Mouse (Mus musculus): ENCODE results near the gene Slc4a4.
"Not testable (repeated sequence)": the region's sequence is repeated elsewhere in the genome, so short reads cannot be mapped to it uniquely, and the experiment has no call there.

The Slc4a4 gene

DNA sequence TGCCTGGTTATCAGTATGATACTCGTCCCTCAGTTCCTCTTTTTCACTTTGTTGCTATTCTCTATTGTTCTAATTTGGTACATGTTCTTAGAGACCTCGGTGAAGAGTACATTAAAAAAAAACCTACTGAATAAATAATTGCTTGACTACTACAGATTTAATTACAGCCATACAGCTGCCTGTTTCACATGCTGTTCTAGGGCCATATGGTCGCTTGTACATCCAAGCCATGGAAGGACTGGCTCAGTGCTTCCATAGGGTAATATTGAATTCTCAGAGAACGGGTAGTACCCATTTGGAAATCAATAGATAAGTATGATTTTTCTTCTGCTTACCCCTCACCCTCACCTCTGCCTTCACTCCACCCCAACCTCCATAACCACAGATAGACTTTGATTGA lies 215.9 kb downstream of the Slc4a4 start:
- ChIA-PET POLR2A (interaction anchor here in 1 of 4 experiments (0.7 kb wide), 1 partner anchor 153 kb away, joined by 3 read pairs; no protein-coding TSS in a partner anchor), CTCF (interaction anchor here in 1 of 4 experiments (0.9 kb wide), 1 partner anchor 1487 kb away, joined by 3 read pairs; no protein-coding TSS in a partner anchor)

DNA sequence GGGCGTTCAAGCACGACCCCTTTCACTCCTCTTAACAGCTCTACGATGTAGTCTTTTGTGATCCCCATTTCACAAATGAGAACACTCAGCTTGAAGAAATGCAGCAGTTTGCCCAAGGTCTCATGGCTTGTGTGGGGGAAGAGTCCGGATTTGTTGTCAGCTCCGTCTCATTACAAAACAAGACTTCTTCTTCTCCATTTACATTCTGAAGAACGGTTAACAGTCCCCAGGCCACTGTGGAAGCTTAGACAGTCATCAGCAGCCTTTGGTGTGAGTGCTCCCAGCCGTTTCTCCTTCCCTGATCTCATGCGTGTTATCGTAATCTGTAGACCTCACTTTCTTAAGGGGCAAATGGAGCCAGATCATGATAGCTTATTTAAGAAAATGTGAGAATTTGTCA lies 218.7 kb downstream of the Slc4a4 start:
- CTCF ChIA-PET = no interaction called here
- POLR2A ChIA-PET = no interaction called here

DNA sequence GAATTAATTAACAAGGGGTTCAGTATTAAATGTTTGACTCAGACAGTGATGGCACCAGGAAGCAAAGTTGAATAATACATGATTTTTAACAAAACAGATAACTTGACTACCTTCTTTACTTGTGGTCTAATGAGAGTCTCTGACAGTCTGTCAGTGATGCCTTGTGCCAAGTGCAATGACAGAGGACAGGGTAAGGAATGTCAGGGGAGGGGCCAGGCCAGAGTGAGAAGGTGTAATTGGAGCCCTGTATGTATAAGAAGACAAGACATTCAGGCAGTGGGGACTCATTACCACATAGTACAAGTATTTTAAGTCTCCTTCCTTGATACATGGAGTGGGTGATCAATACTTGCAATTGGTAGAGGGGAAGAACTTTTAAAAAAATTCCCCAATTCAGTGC lies 219.6 kb downstream of the Slc4a4 start:
- CTCF ChIA-PET = no interaction called here
- POLR2A ChIA-PET = no interaction called here

DNA sequence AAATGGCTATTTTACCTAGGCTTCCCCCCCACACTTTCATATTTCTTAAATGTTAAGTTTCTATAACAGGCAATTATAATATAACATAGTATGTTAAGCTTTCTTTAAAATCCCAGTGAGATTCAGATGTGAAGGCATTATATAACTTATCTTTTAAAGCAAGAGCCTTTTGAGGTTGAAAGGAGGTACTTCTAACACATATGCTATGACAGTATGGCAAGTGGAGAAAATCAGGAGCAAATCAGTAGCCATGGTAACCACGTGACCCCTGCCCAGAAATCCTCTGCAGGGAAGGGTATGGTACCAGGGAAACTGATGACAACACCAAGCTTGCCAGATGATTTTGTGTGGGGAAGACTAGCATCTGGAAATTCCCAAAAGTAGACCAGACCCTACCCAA lies 222.2 kb downstream of the Slc4a4 start:
- CTCF ChIA-PET = no interaction called here
- POLR2A ChIA-PET = no interaction called here

DNA sequence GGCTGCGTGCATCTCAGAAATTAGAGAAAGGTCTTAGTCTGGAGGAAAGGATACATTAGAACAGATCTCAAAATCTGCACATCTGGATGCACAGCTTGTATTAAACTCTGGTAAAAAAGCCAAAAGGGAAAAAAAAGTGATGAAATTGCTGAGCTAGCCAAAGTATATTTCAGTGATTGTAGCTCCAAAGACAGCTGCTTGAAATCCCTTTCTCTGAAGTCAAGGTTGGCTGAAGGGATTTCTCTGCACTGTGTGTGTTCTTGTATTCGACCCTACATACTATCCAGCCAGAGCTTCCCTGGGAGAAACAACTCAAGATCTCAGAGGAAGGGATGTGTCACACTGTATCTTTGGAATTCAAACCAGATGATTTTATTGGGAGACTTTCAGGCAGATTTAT lies 223.2 kb downstream of the Slc4a4 start:
- CTCF ChIA-PET = no interaction called here
- POLR2A ChIA-PET = no interaction called here

DNA sequence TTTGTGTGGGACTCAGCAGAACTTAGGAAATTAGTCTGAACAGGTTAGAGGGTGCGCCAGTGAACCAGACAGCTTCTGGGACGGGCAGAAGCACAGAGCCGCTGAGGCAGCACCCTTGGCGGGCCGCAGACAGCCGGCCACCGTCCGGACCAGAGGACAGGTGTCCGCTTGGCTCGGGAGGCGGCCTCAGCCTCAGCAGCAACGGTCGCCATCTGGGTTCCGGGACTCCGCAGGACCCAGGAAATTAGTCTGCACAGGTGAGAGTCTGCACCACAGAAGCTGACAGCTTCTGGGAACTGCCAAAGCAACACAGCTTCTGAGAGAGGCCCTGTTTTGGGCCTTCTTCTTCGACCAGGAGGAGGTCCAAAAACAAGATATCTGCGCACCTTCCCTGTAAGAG lies 225.4 kb downstream of the Slc4a4 start:
- POLR2A ChIA-PET, CTCF ChIA-PET: not testable (repeated sequence)

DNA sequence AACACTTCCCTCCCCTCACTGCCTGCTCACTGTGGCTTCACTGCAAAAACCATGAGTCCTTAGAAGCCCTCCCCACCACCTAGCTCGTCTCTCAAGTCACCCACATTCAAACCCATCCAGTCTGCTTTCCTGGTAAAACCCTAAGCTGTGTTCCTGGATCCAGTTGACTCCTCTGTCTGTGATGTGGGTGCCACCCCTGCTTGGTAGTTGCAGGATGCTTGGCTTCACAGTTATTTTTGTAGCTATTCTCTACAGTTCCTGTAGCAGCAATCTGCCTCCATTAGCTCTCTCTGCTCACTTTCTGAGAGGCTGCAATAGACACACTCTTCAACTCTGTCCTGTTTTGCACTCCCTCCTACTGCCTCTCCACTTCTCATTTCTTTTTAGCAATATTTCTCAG lies 234.3 kb downstream of the Slc4a4 start:
- CTCF ChIA-PET = no interaction called here

DNA sequence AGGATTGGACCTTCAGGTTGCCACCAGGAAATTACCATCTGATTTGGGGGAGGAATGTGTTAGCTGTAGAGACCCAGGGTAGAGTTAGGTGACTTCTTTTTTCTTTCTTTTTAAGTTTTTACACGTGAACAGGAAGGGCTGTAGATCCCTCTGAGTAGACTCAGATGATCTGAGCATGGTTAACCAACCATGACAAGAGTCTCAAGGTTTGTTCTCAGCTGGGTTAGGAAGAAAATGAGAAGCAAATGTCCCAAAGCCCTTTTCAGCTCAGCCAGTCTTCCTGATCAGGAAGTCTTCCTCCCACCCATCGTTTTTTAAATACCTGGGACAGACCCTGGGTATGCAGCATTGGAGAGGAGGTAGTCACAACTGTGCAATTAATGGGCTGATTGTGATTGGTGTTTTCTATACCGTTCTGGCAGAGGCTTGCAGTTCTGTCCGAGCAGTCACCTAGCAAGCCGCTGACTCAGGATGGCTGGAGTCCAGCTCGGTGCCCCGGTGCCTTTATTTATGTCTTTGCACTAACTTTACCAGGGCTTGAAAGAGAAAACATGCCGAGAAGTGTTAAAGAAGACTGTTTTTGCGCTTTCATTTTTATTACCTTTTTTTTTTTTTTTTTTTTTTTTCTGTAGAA lies 236.8 kb downstream of the Slc4a4 start:
- ChIA-PET CTCF (no interaction called here), POLR2A (interaction anchor here in 1 of 4 experiments (0.6 kb wide), 1 partner anchor 15 kb away, joined by 3 read pairs; no protein-coding TSS in a partner anchor)

More for the DNA sequence above, 234.3 kb downstream of the Slc4a4 start:
- POLR2A ChIA-PET = no interaction called here

DNA sequence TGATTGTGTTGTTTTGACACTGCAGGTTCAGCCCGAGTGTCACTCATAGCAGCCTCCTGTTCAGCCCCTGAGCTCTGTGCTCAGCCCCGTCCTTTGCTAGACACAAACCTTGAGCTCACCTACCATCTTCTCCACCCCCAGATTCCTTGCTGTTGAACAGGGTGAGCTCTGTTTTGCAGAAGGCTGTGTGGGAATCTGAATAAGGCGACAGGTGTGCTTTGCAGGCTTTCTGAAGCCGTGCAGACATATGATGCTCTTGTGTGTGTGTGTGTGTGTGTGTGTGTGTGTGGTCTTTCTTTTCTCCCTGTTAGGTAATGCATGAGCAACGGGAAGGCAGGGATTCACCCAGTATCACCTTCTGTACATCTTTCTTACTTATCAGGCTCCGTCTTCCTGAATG lies 241.6 kb downstream of the Slc4a4 start:
- ChIA-PET CTCF (no interaction called here), POLR2A (no interaction called here)

DNA sequence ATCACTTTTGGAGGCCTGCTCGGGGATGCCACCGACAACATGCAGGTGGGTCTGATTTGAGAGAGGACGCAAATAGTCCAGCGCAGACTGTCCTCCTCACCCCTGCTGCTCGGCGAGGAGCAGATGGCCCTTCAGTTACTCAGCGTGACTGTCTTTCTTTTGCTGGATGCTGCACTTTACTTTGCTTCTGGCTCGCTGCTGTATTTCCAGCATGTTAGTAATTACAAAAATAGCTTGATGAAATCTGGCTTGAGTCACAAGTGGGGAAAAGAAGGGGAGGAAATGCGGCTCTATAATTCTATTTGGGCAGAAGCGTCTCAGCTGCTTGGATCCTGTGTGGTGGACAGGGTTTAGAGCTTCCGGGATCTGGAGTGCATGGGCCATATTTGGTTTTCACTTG lies 249.2 kb downstream of the Slc4a4 start:
- POLR2A ChIA-PET = no interaction called here
- CTCF ChIA-PET = no interaction called here

DNA sequence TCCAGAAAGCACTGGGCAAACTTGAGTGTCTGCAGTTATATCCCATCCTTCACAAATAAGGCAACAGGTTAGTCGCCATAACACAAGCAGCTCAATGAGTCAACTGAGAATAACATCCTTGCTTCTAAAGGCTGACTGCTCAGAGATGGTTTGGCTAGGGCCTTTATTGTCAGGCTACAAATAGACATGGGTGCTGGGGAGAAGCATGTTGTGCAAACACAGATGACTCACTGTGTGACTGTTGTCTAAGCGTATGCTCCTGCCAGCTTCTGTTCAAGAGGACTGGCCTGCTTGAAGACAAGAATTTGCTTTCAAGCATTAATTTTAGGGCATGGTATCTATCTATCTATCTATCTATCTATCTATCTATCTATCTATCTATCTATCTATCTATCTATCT lies 253.5 kb downstream of the Slc4a4 start:
- ChIA-PET POLR2A (no interaction called here), CTCF (no interaction called here)

DNA sequence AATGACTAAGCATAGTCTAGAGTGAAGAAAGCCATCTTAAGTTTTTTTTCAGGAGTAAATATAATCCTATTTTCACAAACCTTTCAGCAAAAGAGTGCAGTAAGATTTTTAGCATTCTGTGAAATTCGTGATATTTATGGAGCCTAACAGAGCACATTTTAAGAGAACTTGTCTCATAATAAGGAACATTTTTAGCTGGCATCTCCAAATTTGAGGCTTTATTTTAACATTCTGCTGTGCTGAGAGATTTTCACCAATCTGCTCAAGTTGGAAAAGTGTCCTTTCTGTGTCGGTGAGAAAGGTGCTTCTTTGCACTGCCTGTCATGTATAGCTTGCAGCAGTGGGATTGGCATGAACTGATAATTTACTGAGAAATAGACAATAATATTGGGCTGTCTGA lies 255.1 kb downstream of the Slc4a4 start:
- CTCF ChIA-PET = no interaction called here
- POLR2A ChIA-PET = interaction anchor here in 1 of 4 experiments (0.6 kb wide), 1 partner anchor 722 kb away, joined by 5 read pairs; no protein-coding TSS in a partner anchor

DNA sequence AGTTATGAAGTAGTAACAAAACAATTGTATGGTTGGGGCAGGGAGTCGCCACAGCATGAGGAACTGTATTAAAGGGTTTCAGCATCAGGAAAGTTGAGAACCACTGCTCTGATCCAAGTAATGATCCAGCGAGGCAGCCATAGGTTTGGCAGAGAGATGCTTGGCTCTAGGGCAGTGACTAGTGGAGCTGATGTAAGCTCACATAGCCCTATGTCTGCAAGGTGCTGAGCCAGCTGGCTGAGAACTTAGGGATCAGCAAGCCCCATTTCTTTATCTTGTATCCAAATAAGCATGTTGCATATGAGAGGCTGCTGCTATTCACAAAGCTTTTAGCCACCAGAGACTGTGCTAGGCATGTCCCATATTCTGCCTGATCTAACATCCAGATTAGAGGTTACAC lies 259.7 kb downstream of the Slc4a4 start:
- ChIA-PET POLR2A (no interaction called here), CTCF (no interaction called here)

DNA sequence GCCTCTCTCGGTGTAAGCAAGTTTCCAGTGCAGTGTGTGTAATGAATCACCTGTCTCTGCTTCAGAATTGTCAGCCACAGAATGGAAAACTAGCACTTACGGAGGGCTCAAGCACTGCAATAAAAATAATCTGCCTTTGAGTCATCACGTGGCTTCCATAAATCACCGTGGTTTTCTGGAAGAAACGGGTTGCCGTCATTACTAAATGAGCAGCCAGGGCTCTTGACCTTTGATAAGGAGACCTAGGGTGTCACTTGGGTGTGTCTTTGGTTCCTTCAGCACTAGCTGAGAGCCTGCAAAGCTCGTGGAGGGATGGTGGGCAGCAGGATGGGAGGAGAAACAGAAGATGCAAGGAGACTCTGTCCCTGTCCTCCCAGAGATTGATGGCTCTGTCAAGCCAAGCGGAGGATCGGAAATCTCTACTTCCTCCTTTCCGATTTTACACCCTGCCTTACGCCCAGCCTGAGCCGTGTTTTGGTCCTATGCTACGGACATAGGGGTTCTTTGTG lies 260.7 kb downstream of the Slc4a4 start:
- ChIA-PET POLR2A (interaction anchor here in 1 of 4 experiments (0.6 kb wide), 1 partner anchor 219 kb away, joined by 3 read pairs; no protein-coding TSS in a partner anchor), CTCF (no interaction called here)

DNA sequence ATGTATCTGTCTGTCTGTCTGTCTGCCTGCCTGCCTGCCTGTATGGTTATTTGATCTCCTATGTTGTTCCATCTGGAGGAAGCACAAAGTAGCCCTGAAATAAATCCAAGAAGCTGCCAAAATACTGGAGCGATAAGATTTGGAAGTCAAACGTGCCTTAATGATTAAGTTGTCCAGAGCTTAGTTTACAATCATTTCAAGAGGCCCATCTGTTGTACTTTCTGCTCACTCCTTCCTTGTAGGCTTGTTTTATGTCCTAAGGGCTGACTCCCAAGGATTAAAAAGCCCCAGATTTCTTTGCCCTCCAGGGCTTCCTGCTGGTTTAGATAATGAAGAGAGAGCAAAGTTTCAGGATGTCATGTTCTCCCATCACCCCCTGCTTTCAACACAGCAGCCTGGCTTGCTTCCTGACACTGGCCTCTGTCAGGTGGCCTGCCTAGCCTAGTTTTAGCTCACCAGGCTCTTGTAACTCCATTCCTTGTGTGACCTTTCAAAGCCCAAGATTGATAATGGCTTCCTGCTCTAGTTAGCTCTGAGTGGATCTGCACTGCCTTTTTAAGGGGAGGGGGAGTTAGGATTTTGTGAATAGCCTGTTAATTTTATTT lies 262.9 kb downstream of the Slc4a4 start:
- ChIA-PET CTCF (interaction anchor here in 1 of 4 experiments (0.6 kb wide), 1 partner anchor 166 kb away, joined by 6 read pairs; no protein-coding TSS in a partner anchor), POLR2A (no interaction called here)

DNA sequence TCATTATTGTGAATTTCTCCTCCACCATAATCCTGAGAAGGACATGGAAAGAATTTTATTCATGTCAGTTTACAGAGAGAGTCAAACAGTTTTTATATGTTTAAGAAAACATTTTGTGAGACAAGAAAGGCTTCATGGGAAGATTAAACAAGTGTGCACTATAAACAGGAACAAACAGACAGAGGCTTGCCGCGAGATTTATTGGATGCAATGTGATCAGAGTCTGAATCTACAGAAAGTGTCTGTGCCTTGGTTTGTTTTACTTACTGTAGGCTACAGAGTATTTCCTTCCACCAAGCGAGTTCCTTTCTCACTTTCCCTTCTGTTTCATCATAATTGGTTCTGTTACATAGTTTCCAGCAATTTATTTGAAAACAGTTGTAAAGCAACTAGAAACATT lies 264.5 kb downstream of the Slc4a4 start:
- ChIA-PET CTCF (no interaction called here), POLR2A (no interaction called here)

DNA sequence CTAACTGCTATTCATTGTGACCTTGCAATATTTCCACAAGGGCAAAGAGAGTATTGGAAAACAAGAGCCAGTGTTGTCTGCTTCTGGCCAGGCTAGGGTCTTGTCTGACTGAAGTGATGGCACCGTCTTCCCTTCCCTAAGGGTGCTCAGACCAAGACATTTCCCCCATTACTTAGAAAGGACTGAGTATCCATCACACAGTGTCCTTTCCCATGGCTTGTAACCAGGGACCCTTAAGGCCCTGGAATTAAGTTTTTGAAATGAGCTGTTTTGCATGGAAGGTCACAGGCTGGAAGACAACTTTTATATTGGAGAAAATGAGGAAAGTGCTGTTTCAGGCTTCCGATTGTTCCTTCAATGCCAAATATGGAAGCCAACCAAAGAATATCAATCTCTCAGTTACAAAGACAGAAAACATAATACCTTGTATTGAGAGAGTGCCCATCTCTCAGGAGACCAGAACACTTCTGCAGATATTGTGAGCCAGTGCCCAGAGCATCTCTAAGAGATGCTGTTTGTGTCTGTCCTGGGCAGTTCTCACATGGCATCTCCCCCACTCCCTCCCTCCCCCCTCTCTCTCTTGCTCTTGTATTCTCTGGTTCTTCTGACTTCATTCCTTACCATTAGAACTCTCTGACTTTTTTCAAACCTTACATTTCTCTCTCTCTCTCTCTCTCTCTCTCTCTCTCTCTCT lies 284.6 kb downstream of the Slc4a4 start:
- POLR2A ChIA-PET = no interaction called here

DNA sequence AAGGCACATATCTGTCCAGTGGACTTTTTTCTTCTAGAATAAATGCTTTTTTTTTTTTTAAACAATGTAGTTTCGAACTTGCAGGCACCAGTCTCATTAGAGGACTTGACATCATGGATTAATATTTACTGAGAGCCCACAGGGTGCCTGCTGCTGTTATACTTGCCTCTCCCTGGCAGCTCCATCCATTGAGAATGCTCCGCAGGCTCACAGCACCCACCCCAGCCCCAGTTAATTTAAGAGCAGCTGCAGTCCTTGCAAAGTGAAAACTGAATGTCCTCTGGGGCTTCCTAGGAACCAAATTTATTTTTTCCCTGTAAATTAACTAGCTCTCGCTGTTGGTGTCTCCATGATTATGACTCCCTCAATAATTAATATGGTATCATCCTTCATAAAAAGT lies 303.4 kb downstream of the Slc4a4 start:
- ChIA-PET CTCF (no interaction called here), POLR2A (no interaction called here)

More for the DNA sequence above, 284.6 kb downstream of the Slc4a4 start:
- CTCF ChIA-PET = no interaction called here

DNA sequence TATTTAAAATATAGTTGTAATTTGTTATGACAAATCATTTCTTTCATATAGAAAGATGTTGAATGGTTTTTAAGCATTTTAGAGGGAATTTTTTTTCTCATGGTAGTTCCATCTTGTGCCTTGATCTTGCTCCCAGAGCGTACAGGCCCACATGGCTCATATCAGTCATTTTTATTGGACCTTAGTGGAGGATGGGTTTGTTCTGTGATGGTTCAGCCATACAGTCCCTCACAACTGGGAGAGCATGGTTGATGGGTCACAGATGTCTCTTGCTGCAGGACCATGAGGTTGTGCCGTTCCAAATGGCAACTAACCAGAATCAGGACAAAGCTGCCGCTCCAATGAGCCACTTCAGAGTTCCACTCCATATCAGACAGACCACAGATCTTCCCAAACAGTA lies 308.0 kb downstream of the Slc4a4 start:
- ChIA-PET POLR2A (no interaction called here), CTCF (interaction anchor here in 1 of 4 experiments (1.1 kb wide), 1 partner anchor 286 kb away, joined by 3 read pairs; no protein-coding TSS in a partner anchor)

DNA sequence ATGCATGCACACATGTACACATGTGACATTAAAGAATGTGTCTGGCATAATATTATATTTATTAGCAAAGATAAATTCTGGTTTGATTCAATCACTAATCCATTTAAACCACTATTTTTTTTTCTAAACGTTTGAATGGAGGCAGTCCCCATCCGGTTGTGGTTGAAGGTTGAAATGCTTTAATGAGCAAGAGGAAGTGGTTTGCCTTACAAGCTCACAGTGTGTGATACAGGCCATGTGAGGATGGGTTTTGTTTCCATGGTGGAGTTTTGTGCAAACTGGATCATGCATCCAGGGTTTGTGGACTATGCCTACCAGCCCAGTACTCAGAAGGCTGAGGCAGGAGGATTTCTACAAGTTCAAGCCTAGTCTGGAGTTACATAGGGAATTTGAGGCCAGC lies 311.9 kb downstream of the Slc4a4 start:
- POLR2A ChIA-PET = no interaction called here
- CTCF ChIA-PET = interaction anchor here in 2 of 4 experiments (0.6 kb wide), 2 partner anchors 72 to 997 kb away, joined by 4 read pairs; no protein-coding TSS in a partner anchor
